Mouse (Mus musculus) heart, postnatal 0 days (tissue): ENCODE results near the gene Ankmy1.

ENCODE experiments used
- CTCF ChIP-seq: IDR thresholded peaks from 2 replicates; pipeline ENCODE4 v1.5.1; 2016; ENCODE audit warnings: antibody characterized with exemption, control low read depth, low read depth
- EP300 ChIP-seq: IDR thresholded peaks from 2 replicates; pipeline ENCODE4 v1.6.1; 2016; ENCODE audit warnings: antibody characterized with exemption, low read depth

DNA sequence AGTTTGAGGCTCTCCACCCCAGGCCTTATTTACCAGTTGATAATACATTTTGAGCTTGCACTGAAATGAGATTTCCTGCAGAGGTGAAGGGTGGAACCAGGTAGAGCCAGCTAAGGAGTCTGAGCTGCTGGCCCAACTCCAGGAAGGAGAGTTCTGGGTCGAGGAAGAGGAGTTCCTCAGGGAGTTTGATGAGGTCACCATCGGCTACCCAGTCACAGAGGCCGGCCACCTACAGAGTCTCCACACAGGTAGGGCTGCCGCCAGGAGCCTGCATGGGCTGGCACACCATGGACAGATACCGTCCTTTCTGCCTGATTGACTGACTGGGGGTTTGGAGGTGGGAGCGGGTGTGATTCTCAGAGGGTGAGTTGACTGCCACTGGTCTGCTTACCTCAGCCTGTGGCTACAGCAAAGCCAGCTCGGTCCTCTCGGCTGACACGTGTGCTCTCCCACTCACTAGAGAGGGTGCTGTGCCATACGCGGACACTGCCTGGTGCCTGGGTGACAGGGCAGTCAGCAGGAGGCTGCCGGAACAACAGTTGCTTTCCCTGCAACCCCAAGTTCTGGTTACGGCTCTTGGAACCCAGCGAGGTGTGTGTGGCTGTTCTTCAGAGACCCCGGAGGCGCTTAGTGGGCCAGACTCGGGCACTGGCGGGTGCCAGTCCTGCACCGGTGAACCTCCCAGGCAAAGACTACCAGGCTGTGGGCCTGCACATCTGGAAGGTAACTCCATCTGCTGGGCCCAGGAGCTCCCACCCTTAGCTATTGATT lies 40.7 kb upstream of the Ankmy1 start:
- TF ChIP-seq CTCF (no peak), EP300 (no peak)
